Mouse (Mus musculus) adrenal gland, postnatal 14 days (tissue): ENCODE data around the gene Slc39a8. TPM values are rescaled to one million over a fixed set of nuclear protein-coding genes. Genes with fewer than 3 reads are reported as not detected.

Experiments used
- DNase-seq: peaks from one replicate; pipeline ENCODE4 v3.0.0; 2021; ENCODE audit warnings: mixed read lengths
- total RNA-seq: library from RNA; stranded (reverse); gene quantifications from 2 replicates; pipeline ENCODE4 v1.2.3, GENCODE M21; 2021

Gene Slc39a8
- total RNA-seq, 1 experiment from 2014 or later, result 7.1 TPM

DNA sequence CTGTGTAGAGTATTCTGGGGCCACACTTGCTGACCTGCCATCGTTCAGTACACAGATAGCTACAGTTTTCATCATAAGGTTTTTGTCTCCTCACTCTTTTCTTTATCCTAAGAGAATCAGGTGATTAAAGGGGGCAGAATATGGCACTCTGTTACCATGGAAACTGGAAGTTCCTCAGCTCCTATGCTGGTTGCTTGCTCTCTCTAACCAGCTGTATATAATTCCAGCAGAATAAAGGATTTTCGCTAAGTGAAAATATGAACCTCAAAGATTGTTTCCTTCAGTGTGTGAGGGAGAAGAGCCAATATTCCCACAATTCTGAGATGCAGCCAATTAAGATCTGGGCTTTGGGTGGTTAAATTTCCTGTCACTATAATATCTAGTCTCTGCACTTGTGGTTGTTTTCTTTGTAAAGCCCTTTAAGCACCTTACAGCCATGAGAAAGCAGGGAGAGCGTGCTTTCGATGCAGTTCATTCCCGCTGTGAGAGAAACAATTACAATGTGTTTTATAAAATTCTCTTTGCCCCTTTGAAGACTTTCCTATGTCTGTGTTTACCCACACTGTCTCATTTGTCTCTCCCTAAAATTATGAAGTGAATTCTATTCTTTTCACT lies 93.6 kb downstream of the Slc39a8 start:
- DNase-seq, result no peak

GRCm38 (mm10) chr3:135919305-135919704 lies 94.2 kb downstream of the Slc39a8 start:
- DNase-seq, result no peak

- DNase-seq, result no peak
Measured at GRCm38 (mm10) chr3:135926729-135927128, 101.7 kb downstream of the Slc39a8 start.

DNA sequence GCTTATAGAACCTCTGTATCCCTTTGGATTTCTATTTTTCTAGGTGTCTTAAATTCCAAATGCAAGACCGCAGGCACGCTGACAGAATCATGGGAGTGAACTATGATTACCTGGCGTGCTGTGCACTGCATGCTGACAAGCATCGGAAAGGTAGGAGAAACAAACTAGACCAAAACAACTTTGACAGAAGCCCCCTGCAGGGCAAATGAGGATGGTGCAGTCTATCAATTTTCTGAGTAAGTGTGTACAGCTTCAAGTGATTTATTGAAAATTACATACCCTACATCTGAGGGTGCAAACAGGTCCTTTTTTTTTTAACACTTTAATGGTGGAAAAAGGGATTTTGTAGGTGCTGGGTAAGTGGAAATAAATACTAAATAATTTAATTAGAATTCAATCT lies 103.1 kb downstream of the Slc39a8 start:
- DNase-seq, result no peak

DNA sequence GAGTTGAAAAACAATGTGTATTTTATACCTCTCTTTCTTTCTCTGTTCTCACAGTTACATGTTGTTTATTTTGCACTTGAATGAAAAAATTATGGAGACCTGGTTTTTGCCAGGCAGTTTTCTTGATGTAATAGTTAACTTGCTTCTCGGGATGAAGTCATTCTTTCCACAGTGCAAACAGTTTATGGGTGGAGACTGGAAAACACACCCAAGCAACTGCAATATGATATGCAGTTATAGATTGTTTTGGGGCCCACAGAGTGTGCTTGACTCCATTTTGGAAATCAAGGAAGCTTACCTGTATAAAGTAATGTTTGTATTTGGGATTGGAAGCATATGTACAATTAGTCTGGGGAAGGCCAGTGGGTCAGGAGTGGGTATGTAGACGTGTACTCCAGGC lies 112.4 kb downstream of the Slc39a8 start:
- DNase-seq, result no peak

Other genes starting within 250 kb of the Slc39a8 start
- 55.2 and 62.9 TPM in 2 replicates for gene Nfkb1, start 133.7 kb upstream of the Slc39a8 start, total RNA-seq